Mouse (Mus musculus) stomach, postnatal 0 days (tissue): ENCODE measurements at regions not wholly inside any gene's neighbourhood (a gene's known extent, or its start where the extent isn't known, plus 50 kb on each side); places are given as distances from the start of the nearest gene placed in this dataset.

Experiments
- ATAC-seq: fragments of 200-750 bp; cut with Nextera tagmentation; 2 replicates; pipeline ENCODE4 v1.8.0; 2017; ENCODE audit not compliant: low FRiP score, low TSS enrichment
- DNase-seq: peaks from one replicate; pipeline ENCODE4 v3.0.0-alpha.2; 2016; ENCODE audit warnings: low spot score
- H3K27ac ChIP-seq: fragments of 300-500 bp; sonication (generic); replicated peaks from 2 replicates; pipeline ENCODE4 v1.5.1; 2014; ENCODE audit warnings: mild to moderate bottlenecking, control low read depth
- H3K27me3 ChIP-seq: fragments of 300-500 bp; sonication (generic); 2 replicates; pipeline ENCODE4 v1.6.1; 2014; ENCODE audit warnings: low read length; ENCODE audit not compliant: control insufficient read depth, insufficient read depth
- H3K36me3 ChIP-seq: fragments of 300-500 bp; sonication (generic); 2 replicates; pipeline ENCODE4 v1.6.1; 2014; ENCODE audit warnings: low read length, mixed read lengths; ENCODE audit not compliant: control insufficient read depth, insufficient read depth
- H3K4me1 ChIP-seq: fragments of 300-500 bp; sonication (generic); replicated peaks from 2 replicates; pipeline ENCODE4 v1.6.1; 2014; ENCODE audit warnings: antibody characterized with exemption; ENCODE audit not compliant: control insufficient read depth, insufficient read depth
- H3K4me2 ChIP-seq: fragments of 300-500 bp; sonication (generic); replicated peaks from 2 replicates; pipeline ENCODE4 v1.6.1; 2014; ENCODE audit warnings: low read depth, mild to moderate bottlenecking, control low read depth, moderate library complexity
- H3K4me3 ChIP-seq: fragments of 300-500 bp; sonication (generic); 2 replicates; pipeline ENCODE4 v1.5.1; 2014; ENCODE audit warnings: low read depth, low read length, control low read depth
- H3K9ac ChIP-seq: fragments of 300-500 bp; sonication (generic); 2 replicates; pipeline ENCODE4 v1.6.1; 2014; ENCODE audit warnings: mild to moderate bottlenecking, low read length, control low read depth, mixed read lengths
- H3K9me3 ChIP-seq: fragments of 300-500 bp; sonication (generic); 2 replicates; pipeline ENCODE4 v1.6.1; 2016; ENCODE audit warnings: low read length; ENCODE audit not compliant: control insufficient read depth
- CTCF ChIP-seq: IDR thresholded peaks from 2 replicates; pipeline ENCODE4 v1.5.1; 2016; ENCODE audit warnings: antibody characterized with exemption, low read depth, mild to moderate bottlenecking, moderate library complexity
- EP300 ChIP-seq: optimal IDR thresholded peaks from 2 replicates; pipeline ENCODE3; 2016; ENCODE audit warnings: antibody characterized with exemption
- WGBS: fragments of 180-500 bp; shearing (Covaris S2); extraction: QIAGEN DNeasy Blood & Tissue Kit; methylation state at CpG from one replicate; pipeline ENCODE4 v1.1.7; 2014; 5-methylcytosine and 5-hydroxymethylcytosine counted together

- Histone ChIP-seq H3K9me3 (no peaks in the 10 kb centered on the region), H3K4me3 (no peak overlapping the region), H3K36me3 (no peaks in the 10 kb centered on the region), H3K4me2 (no peak overlapping the region), H3K27me3 (no peaks in the 10 kb centered on the region), H3K4me1 (no peaks in the 10 kb centered on the region), H3K27ac (no peak overlapping the region), H3K9ac (no peak overlapping the region)
- ATAC-seq (no peak), DNase-seq (no peak)
- 73% methylated on average over 3 of the region's 3 CpGs for WGBS
- TF ChIP-seq CTCF (no peak), EP300 (no peak)
Observed at GRCm38 (mm10) chr2:115318551-115318950, 263.0 kb upstream of the BC052040 start.

DNA sequence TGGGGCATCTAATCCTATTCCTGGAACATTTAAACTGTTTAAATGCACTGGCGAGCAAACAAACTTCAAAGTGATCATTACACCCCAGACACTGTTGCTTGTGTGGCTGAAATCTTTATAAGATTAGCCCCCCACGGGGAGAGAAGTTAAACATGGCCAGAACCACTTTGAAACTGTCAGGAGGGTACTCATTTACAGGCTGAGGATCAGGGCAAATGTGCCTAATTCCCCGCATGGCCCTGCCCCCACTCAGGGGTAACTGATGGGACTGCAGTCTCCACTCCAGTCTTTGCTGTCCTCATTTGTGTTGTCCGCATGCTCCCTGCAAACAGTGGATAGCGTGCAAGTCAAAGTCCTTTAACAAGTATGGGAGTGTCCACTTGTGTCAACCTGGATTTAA lies 258.9 kb upstream of the BC052040 start:
- H3K4me2 ChIP-seq: no peak overlapping the region
- WGBS: 52% methylated on average over 5 of the region's 5 CpGs
- H3K9ac ChIP-seq: no peak overlapping the region
- H3K27me3 ChIP-seq: no peaks in the 10 kb centered on the region
- ATAC-seq: no peak
- no peak for DNase-seq
- H3K36me3 ChIP-seq: no peaks in the 10 kb centered on the region
- no peaks in the 10 kb centered on the region for H3K9me3 ChIP-seq
- TF ChIP-seq EP300: no peak
- TF ChIP-seq CTCF: no peak
- no peaks in the 10 kb centered on the region for H3K4me1 ChIP-seq
- no peak overlapping the region for H3K4me3 ChIP-seq
- no peak overlapping the region for H3K27ac ChIP-seq

GRCm38 (mm10) chr2:115326526-115326925 lies 255.0 kb upstream of the BC052040 start:
- H3K9me3 ChIP-seq: no peaks in the 10 kb centered on the region
- no peak for ATAC-seq
- H3K27me3 ChIP-seq: no peaks in the 10 kb centered on the region
- no peak overlapping the region for H3K4me2 ChIP-seq
- H3K4me3 ChIP-seq: no peak overlapping the region
- H3K4me1 ChIP-seq: no peaks in the 10 kb centered on the region
- 83% methylated on average over 2 of the region's 2 CpGs for WGBS
- no peak for DNase-seq
- H3K9ac ChIP-seq: no peak overlapping the region
- no peaks in the 10 kb centered on the region for H3K36me3 ChIP-seq
- TF ChIP-seq EP300: no peak
- no peak for TF ChIP-seq CTCF
- H3K27ac ChIP-seq: no peak overlapping the region

DNA sequence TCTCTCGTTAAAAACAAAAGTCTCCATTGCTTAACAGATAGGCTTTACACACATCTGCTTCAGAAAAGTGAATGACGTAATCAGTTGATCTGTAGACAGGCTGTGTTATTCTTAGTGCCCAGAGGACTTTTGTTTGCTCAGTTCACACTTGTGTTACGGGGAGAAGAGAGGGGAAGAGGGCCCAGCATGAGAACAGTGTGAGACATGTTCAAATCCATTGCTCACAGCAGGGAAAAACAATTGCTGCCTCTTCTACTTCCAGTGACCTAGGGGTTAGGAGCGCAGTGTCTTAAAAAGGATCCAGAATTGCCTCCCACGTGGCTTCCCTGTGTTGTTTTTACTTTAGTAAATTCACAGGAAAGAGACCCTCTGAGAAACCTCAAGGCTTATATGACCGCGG lies 243.3 kb upstream of the BC052040 start:
- no peaks in the 10 kb centered on the region for H3K9me3 ChIP-seq
- WGBS: 37% methylated on average over 7 of the region's 7 CpGs
- H3K4me1 ChIP-seq: no peaks in the 10 kb centered on the region
- no peak overlapping the region for H3K27ac ChIP-seq
- H3K4me3 ChIP-seq: no peak overlapping the region
- no peak overlapping the region for H3K4me2 ChIP-seq
- TF ChIP-seq EP300 (no peak), CTCF (no peak)
- no peak overlapping the region for H3K9ac ChIP-seq
- H3K27me3 ChIP-seq: no peaks in the 10 kb centered on the region
- DNase-seq (no peak), ATAC-seq (no peak)
- no peaks in the 10 kb centered on the region for H3K36me3 ChIP-seq

DNA sequence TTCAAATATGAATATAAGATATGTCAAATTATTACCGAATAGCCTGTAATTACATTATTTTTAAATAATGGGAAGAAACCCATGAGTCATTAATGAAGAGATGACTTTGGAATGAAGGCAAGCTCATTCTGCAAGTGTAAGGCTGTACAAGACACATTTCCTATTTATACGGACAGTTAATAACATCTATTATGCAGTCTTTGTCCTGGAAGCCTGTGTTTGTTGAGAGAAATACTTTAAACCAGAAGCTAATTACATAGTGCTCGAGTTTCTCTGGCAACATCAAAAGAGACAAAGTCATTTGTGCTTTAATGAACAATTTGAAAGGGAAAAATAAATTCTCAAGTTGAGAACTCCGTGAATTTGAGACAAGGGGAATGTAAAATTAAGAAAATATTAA lies 242.5 kb upstream of the BC052040 start:
- Histone ChIP-seq H3K4me2 (no peak overlapping the region), H3K4me1 (no peaks in the 10 kb centered on the region), H3K27me3 (no peaks in the 10 kb centered on the region), H3K27ac (no peak overlapping the region), H3K9ac (no peak overlapping the region), H3K36me3 (no peaks in the 10 kb centered on the region), H3K9me3 (no peaks in the 10 kb centered on the region), H3K4me3 (no peak overlapping the region)
- no peak for ATAC-seq
- no peak for TF ChIP-seq CTCF
- TF ChIP-seq EP300: no peak
- WGBS: 78% methylated on average over 4 of the region's 4 CpGs
- DNase-seq: no peak

- no peak for DNase-seq
- no peaks in the 10 kb centered on the region for H3K4me1 ChIP-seq
- no peaks in the 10 kb centered on the region for H3K36me3 ChIP-seq
- ATAC-seq: no peak
- H3K27ac ChIP-seq: no peak overlapping the region
- 94% methylated on average over 14 of the region's 14 CpGs for WGBS
- no peak for TF ChIP-seq EP300
- TF ChIP-seq CTCF: no peak
- H3K9ac ChIP-seq: no peak overlapping the region
- H3K9me3 ChIP-seq: no peaks in the 10 kb centered on the region
- no peaks in the 10 kb centered on the region for H3K27me3 ChIP-seq
- no peak overlapping the region for H3K4me2 ChIP-seq
- H3K4me3 ChIP-seq: no peak overlapping the region
Observed at GRCm38 (mm10) chr2:115342360-115342759, 239.2 kb upstream of the BC052040 start.
